7 mouse cellular contexts compared by ENCODE assay signal in genomic region chr1:160212703-160213669, GRCm38 (mm10). TPM values are rescaled to one million over a fixed set of nuclear protein-coding genes. Genes with fewer than 3 reads are reported as not detected.
DNase-seq lines count a peak whose midpoint lies in the region; ATAC-seq and TF ChIP-seq lines count a peak whose summit lies in the region.

TSS of gene Cacybp (minus strand) at chr1:160212875.

- peak; percentile 93 for TF ChIP-seq CTCF in intestine, postnatal 0 days (IDR thresholded peaks at IDR 0.05; ENCODE audit: low read depth)
- TF ChIP-seq CTCF in small intestine, adult 2 months (IDR thresholded peaks at IDR 0.05; ENCODE audit: extremely low read depth, insufficient read length, insufficient replicate concordance, low read depth, low read length): peak; percentile 98

- under 1% methylated on average over 76 of the region's 76 CpGs for WGBS in embryonic facial prominence, embryonic 10.5 days
- under 1% methylated on average over 76 of the region's 76 CpGs for WGBS in intestine, postnatal 0 days
- WGBS in midbrain, embryonic 12.5 days: under 1% methylated on average over 66 of the region's 76 CpGs
- under 1% methylated on average over 73 of the region's 76 CpGs for WGBS in small intestine, adult 2 months

- H3K4me2 ChIP-seq in intestine, postnatal 0 days (replicated peaks; ENCODE audit: low read depth): peak within 1 kb of the TSS; percentile 71
- H3K4me2 ChIP-seq in midbrain, embryonic 12.5 days (replicated peaks): peak within 1 kb of the TSS; percentile 70

- peak within 1 kb of the TSS; percentile 89 for H3K9ac ChIP-seq in intestine, postnatal 0 days (ENCODE audit: low read depth, low read length)
- H3K9ac ChIP-seq in midbrain, embryonic 12.5 days (replicated peaks): peak within 1 kb of the TSS; percentile 96

- no peaks in the 10 kb centered on the region for H3K9me3 ChIP-seq in embryonic facial prominence, embryonic 10.5 days
- H3K9me3 ChIP-seq in intestine, postnatal 0 days (ENCODE audit: control insufficient read depth): no peaks in the 10 kb centered on the region
- H3K9me3 ChIP-seq in midbrain, embryonic 12.5 days: no peaks in the 10 kb centered on the region

- intact Hi-C loops in left cerebral cortex, postnatal 4 days (cut with DNase I): loop anchor here (10.0 kb wide), 1 partner anchor 502 kb away; no protein-coding TSS in a partner anchor

- H3K4me1 ChIP-seq in embryonic facial prominence, embryonic 10.5 days: peaks cover 24% of the 10 kb centered on the region
- no peaks in the 10 kb centered on the region for H3K4me1 ChIP-seq in intestine, postnatal 0 days (replicated peaks; ENCODE audit: control insufficient read depth, insufficient read depth, low read length)
- peaks cover 23% of the 10 kb centered on the region for H3K4me1 ChIP-seq in midbrain, embryonic 12.5 days
- peaks cover 3% of the 10 kb centered on the region; the same call in 1 of the 2 replicates for H3K4me1 ChIP-seq in small intestine, adult 2 months (ENCODE audit: control insufficient read depth, insufficient read depth, insufficient read length, low read length)

- H3K4me3 ChIP-seq in embryonic facial prominence, embryonic 10.5 days: peak within 1 kb of the TSS; percentile 85
- peak within 1 kb of the TSS; percentile 95 for H3K4me3 ChIP-seq in intestine, postnatal 0 days (ENCODE audit: low read depth, low read length)
- H3K4me3 ChIP-seq in midbrain, embryonic 12.5 days: peak within 1 kb of the TSS; percentile 85
- H3K4me3 ChIP-seq in small intestine, adult 2 months (ENCODE audit: low read depth, low read length): peak within 1 kb of the TSS; percentile 86

- peak; percentile 54; the same call in 1 of the 2 replicates for TF ChIP-seq POLR2A in small intestine, adult 2 months (IDR thresholded peaks at IDR 0.05; ENCODE audit: low read depth, low read length)

- H3K36me3 ChIP-seq in embryonic facial prominence, embryonic 10.5 days (replicated peaks): peaks cover 11% of the 10 kb centered on the region
- peaks cover 1% of the 10 kb centered on the region for H3K36me3 ChIP-seq in intestine, postnatal 0 days (ENCODE audit: control insufficient read depth, insufficient read depth)
- no peaks in the 10 kb centered on the region for H3K36me3 ChIP-seq in midbrain, embryonic 12.5 days
- no peaks in the 10 kb centered on the region for H3K36me3 ChIP-seq in small intestine, adult 2 months (ENCODE audit: control insufficient read depth, insufficient read depth, low read length)

- no peaks in the 10 kb centered on the region for H3K27me3 ChIP-seq in embryonic facial prominence, embryonic 10.5 days (replicated peaks; ENCODE audit: low read depth, poor library complexity, severe bottlenecking)
- H3K27me3 ChIP-seq in intestine, postnatal 0 days (replicated peaks; ENCODE audit: control insufficient read depth, insufficient read depth, low read length): no peaks in the 10 kb centered on the region
- no peaks in the 10 kb centered on the region for H3K27me3 ChIP-seq in midbrain, embryonic 12.5 days
- H3K27me3 ChIP-seq in small intestine, adult 2 months (ENCODE audit: control insufficient read depth, insufficient read depth, low read length): no peaks in the 10 kb centered on the region

- peak; percentile 98 for ATAC-seq in intestine, postnatal 0 days
- ATAC-seq in midbrain, embryonic 12.5 days (ENCODE audit: low FRiP score, low read depth): peak; percentile 98

- DNase-seq in adrenal gland, postnatal 10 days: peak; percentile 100
- DNase-seq in embryonic facial prominence, embryonic 10.5 days (ENCODE audit: low spot score): peak; percentile 99
- DNase-seq in gonadal fat pad, adult 2 months (ENCODE audit: low read depth): peak; percentile 83
- DNase-seq in left cerebral cortex, postnatal 4 days: peak; percentile 100

- peak within 1 kb of the TSS; percentile 98 for H3K27ac ChIP-seq in embryonic facial prominence, embryonic 10.5 days (replicated peaks)
- peak within 1 kb of the TSS; percentile 97 for H3K27ac ChIP-seq in intestine, postnatal 0 days (ENCODE audit: low read depth, low read length)
- H3K27ac ChIP-seq in midbrain, embryonic 12.5 days (replicated peaks): peak within 1 kb of the TSS; percentile 99
- peak within 1 kb of the TSS; percentile 96 for H3K27ac ChIP-seq in small intestine, adult 2 months (ENCODE audit: insufficient read depth, low read depth, low read length)

RNA-seq across cellular contexts. Expression of gene Cacybp, which starts in this region (rescaled TPM):
- 10 to 100 TPM; 68.3 to 74.0 TPM for total RNA-seq in adrenal gland, postnatal 10 days (2021)
- polyA plus RNA-seq in embryonic facial prominence, embryonic 10.5 days (2016; fragmentation: Nextera tagmentation; extraction: Ambion mirVana): 354 and 357 TPM in 2 replicates
- 6.5 and 7.8 TPM in 2 replicates for polyA plus RNA-seq in gonadal fat pad, adult 2 months (2012; rRNA removed)
- 98.0 and 104 TPM in 2 replicates for polyA plus RNA-seq in intestine, postnatal 0 days (2015; fragmentation: Nextera tagmentation; extraction: Ambion mirVana)
- total RNA-seq in left cerebral cortex, postnatal 4 days (2021): 100 to 1,000 TPM; 122 to 128 TPM
- 268 and 274 TPM in 2 replicates for polyA plus RNA-seq in midbrain, embryonic 12.5 days (2016; fragmentation: Nextera tagmentation; extraction: Ambion mirVana)
- 0.53 and 1.4 TPM in 2 replicates for polyA plus RNA-seq in small intestine, adult 2 months (2012; rRNA removed)

Comparison
In these comparisons a context has a peak if more than half of its experiments do, and no peak if none do; other contexts are left out.
1. Peak in every context shown above with its lines: DNase-seq, ATAC-seq, H3K4me3 ChIP-seq and H3K27ac ChIP-seq.
2. RNA of gene Cacybp (polyA plus RNA-seq): 354 to 357 TPM in embryonic facial prominence, embryonic 10.5 days, 268 to 274 TPM in midbrain, embryonic 12.5 days and 98.0 to 104 TPM in intestine, postnatal 0 days; 6.5 to 7.8 TPM in gonadal fat pad, adult 2 months and 0.53 to 1.4 TPM in small intestine, adult 2 months; every median in the first group is over 10 times any median in the second.